Mouse (Mus musculus) embryonic facial prominence, embryonic 13.5 days (tissue): Measurements from ENCODE around the gene Cdhr2. TPM values are rescaled to one million over a fixed set of nuclear protein-coding genes. Genes with fewer than 3 reads are reported as not detected.
A peak's percentile ranks its signal among the peaks of the same experiment; 100 is the strongest.

ENCODE experiments used
- ATAC-seq: fragments of 200-750 bp; cut with Nextera tagmentation; 2 replicates; pipeline ENCODE4 v1.8.0; 2017; ENCODE audit warnings: low read depth; ENCODE audit not compliant: insufficient number of reproducible peaks, insufficient read depth, low FRiP score, low TSS enrichment
- H3K27ac ChIP-seq: fragments of 300-500 bp; sonication (generic); 2 replicates; pipeline ENCODE4 v1.5.1; 2015; ENCODE audit warnings: moderate library complexity, mild to moderate bottlenecking, inconsistent platforms
- H3K27me3 ChIP-seq: fragments of 300-500 bp; sonication (generic); 2 replicates; pipeline ENCODE4 v1.6.1; 2015; ENCODE audit warnings: mild to moderate bottlenecking, inconsistent platforms
- H3K36me3 ChIP-seq: fragments of 300-500 bp; sonication (generic); 2 replicates; pipeline ENCODE4 v1.6.1; 2015; ENCODE audit warnings: mild to moderate bottlenecking, inconsistent platforms
- H3K4me1 ChIP-seq: fragments of 300-500 bp; sonication (generic); 2 replicates; pipeline ENCODE4 v1.6.1; 2015; ENCODE audit warnings: inconsistent platforms
- H3K4me2 ChIP-seq: fragments of 300-500 bp; sonication (generic); 2 replicates; pipeline ENCODE4 v1.6.1; 2015; ENCODE audit warnings: moderate library complexity, mild to moderate bottlenecking, inconsistent platforms
- H3K4me3 ChIP-seq: fragments of 300-500 bp; sonication (generic); 2 replicates; pipeline ENCODE4 v1.5.1; 2015; ENCODE audit warnings: mild to moderate bottlenecking, inconsistent platforms
- H3K9ac ChIP-seq: fragments of 300-500 bp; sonication (generic); 2 replicates; pipeline ENCODE4 v1.6.1; 2015; ENCODE audit warnings: mild to moderate bottlenecking, inconsistent platforms
- H3K9me3 ChIP-seq: fragments of 300-500 bp; sonication (generic); 2 replicates; pipeline ENCODE4 v1.6.1; 2016; ENCODE audit warnings: inconsistent platforms
- WGBS: fragments of 180-500 bp; shearing (Covaris S2); methylation state at CpG from one replicate; pipeline ENCODE4 v1.1.7; 2015; ENCODE audit warnings: mixed read lengths; 5-methylcytosine and 5-hydroxymethylcytosine counted together
- polyA plus RNA-seq: library from polyadenylated mRNA; unstranded; fragments of >200 nt; fragmentation: Nextera tagmentation; extraction: Ambion mirVana; gene quantifications from 2 replicates; pipeline ENCODE4 v1.2.1, GENCODE M21; 2015

Cdhr2 gene
- polyA plus RNA-seq, 1 experiment from 2014 or later: not detected

- Histone ChIP-seq H3K27ac (no peak overlapping the region), H3K27me3 (peaks cover 64% of the 10 kb centered on the region), H3K9ac (no peak overlapping the region), H3K4me2 (no peak overlapping the region), H3K9me3 (no peaks in the 10 kb centered on the region), H3K4me3 (no peak overlapping the region), H3K4me1 (peaks cover 20% of the 10 kb centered on the region), H3K36me3 (no peaks in the 10 kb centered on the region)
- 50% methylated on average over 12 of the region's 12 CpGs for WGBS
- no peak for ATAC-seq
These were observed 53.2 kb downstream of the Cdhr2 start for GRCm38 (mm10) chr13:54754169-54755080.

GRCm38 (mm10) chr13:54755201-54755830 is 54.1 kb downstream of the Cdhr2 start:
- Histone ChIP-seq H3K36me3 (no peaks in the 10 kb centered on the region), H3K4me3 (no peak overlapping the region), H3K9ac (no peak overlapping the region), H3K27me3 (peaks cover 64% of the 10 kb centered on the region), H3K9me3 (no peaks in the 10 kb centered on the region), H3K4me2 (no peak overlapping the region), H3K27ac (no peak overlapping the region), H3K4me1 (peaks cover 20% of the 10 kb centered on the region)
- no peak for ATAC-seq
- 26% methylated on average over 9 of the region's 9 CpGs for WGBS

GRCm38 (mm10) chr13:54756156-54756712 is 55.0 kb downstream of the Cdhr2 start:
- WGBS: 82% methylated on average over 8 of the region's 8 CpGs
- no peaks in the 10 kb centered on the region for H3K9me3 ChIP-seq
- no peak for ATAC-seq
- H3K4me1 ChIP-seq: peaks cover 20% of the 10 kb centered on the region
- H3K27ac ChIP-seq: no peak overlapping the region
- no peaks in the 10 kb centered on the region for H3K36me3 ChIP-seq
- H3K9ac ChIP-seq: no peak overlapping the region
- H3K27me3 ChIP-seq: peaks cover 67% of the 10 kb centered on the region
- H3K4me3 ChIP-seq: no peak overlapping the region
- H3K4me2 ChIP-seq: no peak overlapping the region

GRCm38 (mm10) chr13:54757093-54757830 is 56.0 kb downstream of the Cdhr2 start:
- H3K27me3 ChIP-seq: peaks cover 72% of the 10 kb centered on the region
- no peak for ATAC-seq
- peaks cover 20% of the 10 kb centered on the region for H3K4me1 ChIP-seq
- H3K36me3 ChIP-seq: no peaks in the 10 kb centered on the region
- no peaks in the 10 kb centered on the region for H3K9me3 ChIP-seq
- WGBS: 40% methylated on average over 10 of the region's 10 CpGs
- H3K27ac ChIP-seq: 0 out of 2 replicates have a peak overlapping the region, but pooled peaks have one; percentile 33
- H3K4me2 ChIP-seq: peak overlapping the region; percentile 72
- peak overlapping the region; percentile 45 for H3K4me3 ChIP-seq
- H3K9ac ChIP-seq: no peak overlapping the region

GRCm38 (mm10) chr13:54758045-54758755 is 56.9 kb downstream of the Cdhr2 start:
- Histone ChIP-seq H3K27me3 (peaks cover 77% of the 10 kb centered on the region), H3K4me1 (peaks cover 20% of the 10 kb centered on the region), H3K9me3 (no peaks in the 10 kb centered on the region), H3K4me2 (peak overlapping the region; percentile 72), H3K36me3 (no peaks in the 10 kb centered on the region), H3K4me3 (peak overlapping the region; percentile 45), H3K9ac (no peak overlapping the region), H3K27ac (0 out of 2 replicates have a peak overlapping the region, but pooled peaks have one; percentile 33)
- ATAC-seq: peak; percentile 73
- WGBS: under 1% methylated on average over 43 of the region's 43 CpGs

GRCm38 (mm10) chr13:54758756-54759470 is 57.7 kb downstream of the Cdhr2 start:
- H3K4me1 ChIP-seq: peaks cover 20% of the 10 kb centered on the region
- no peak for ATAC-seq
- H3K4me2 ChIP-seq: peak overlapping the region; percentile 72
- H3K27me3 ChIP-seq: peaks cover 77% of the 10 kb centered on the region
- no peaks in the 10 kb centered on the region for H3K9me3 ChIP-seq
- H3K36me3 ChIP-seq: no peaks in the 10 kb centered on the region
- WGBS: under 1% methylated on average over 29 of the region's 29 CpGs
- no peak overlapping the region for H3K27ac ChIP-seq
- H3K4me3 ChIP-seq: peak overlapping the region; percentile 45; the same call in 1 of the 2 replicates
- H3K9ac ChIP-seq: no peak overlapping the region

GRCm38 (mm10) chr13:54759496-54759895 is 58.2 kb downstream of the Cdhr2 start:
- Histone ChIP-seq H3K27ac (no peak overlapping the region), H3K9me3 (no peaks in the 10 kb centered on the region), H3K27me3 (peaks cover 77% of the 10 kb centered on the region), H3K4me3 (no peak overlapping the region), H3K4me2 (no peak overlapping the region), H3K9ac (no peak overlapping the region), H3K4me1 (peaks cover 20% of the 10 kb centered on the region), H3K36me3 (no peaks in the 10 kb centered on the region)
- 13% methylated on average over 7 of the region's 7 CpGs for WGBS
- no peak for ATAC-seq

- Histone ChIP-seq H3K4me2 (no peak overlapping the region), H3K27ac (no peak overlapping the region), H3K9me3 (no peaks in the 10 kb centered on the region), H3K4me3 (no peak overlapping the region), H3K27me3 (peaks cover 77% of the 10 kb centered on the region), H3K9ac (no peak overlapping the region), H3K36me3 (no peaks in the 10 kb centered on the region), H3K4me1 (peaks cover 20% of the 10 kb centered on the region)
- no peak for ATAC-seq
- 52% methylated on average over 8 of the region's 8 CpGs for WGBS
These were observed 59.0 kb downstream of the Cdhr2 start for GRCm38 (mm10) chr13:54760164-54760795.

- H3K27me3 ChIP-seq: peaks cover 77% of the 10 kb centered on the region
- WGBS: 73% methylated on average over 7 of the region's 7 CpGs
- no peaks in the 10 kb centered on the region for H3K9me3 ChIP-seq
- H3K27ac ChIP-seq: no peak overlapping the region
- H3K36me3 ChIP-seq: no peaks in the 10 kb centered on the region
- no peak overlapping the region for H3K9ac ChIP-seq
- H3K4me2 ChIP-seq: no peak overlapping the region
- H3K4me3 ChIP-seq: no peak overlapping the region
- H3K4me1 ChIP-seq: peaks cover 24% of the 10 kb centered on the region
- no peak for ATAC-seq
These were observed 59.6 kb downstream of the Cdhr2 start for GRCm38 (mm10) chr13:54760906-54761305.
